Comparison of ENCODE assay signal across 9 mouse cellular contexts in the genomic region with DNA sequence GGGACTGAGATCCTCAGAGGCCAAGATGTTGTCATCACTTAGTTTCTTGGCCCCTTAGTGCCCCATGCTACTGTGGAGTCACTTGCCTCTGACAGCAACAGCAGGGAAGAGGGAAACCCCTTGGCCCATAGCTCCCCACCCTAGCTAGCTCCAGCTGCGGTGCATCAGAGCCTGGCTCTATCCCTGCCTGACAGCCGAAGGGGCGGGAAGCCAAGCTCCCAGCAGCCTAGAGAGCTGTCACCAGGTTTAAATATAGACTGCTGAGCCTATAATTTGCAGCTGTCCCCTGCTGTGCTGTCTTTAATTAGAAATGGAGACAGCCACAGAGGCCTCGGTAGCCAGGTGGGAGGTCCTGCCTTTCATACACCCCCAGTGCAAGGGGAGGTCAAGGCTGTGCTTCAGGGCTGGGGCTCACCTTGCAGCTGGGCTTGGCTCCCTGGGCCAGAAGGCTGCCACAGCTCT. TPM values are rescaled to one million over a fixed set of nuclear protein-coding genes. Genes with fewer than 3 reads are reported as not detected.
DNase-seq lines count a peak whose midpoint lies in the region; ATAC-seq and TF ChIP-seq lines count a peak whose summit lies in the region.
"Had no signal": no experiment of that assay in that cellular context is flagged by ENCODE, and none has a peak within 500 bp of the region (broad histone marks: within the 10 kb centered on the region; RNA-seq: fewer than 3 reads in every experiment).

No protein-coding gene starts in this region.

- H3K9me3 ChIP-seq in hindbrain, embryonic 11.5 days (ENCODE audit: control insufficient read depth, low read length), result no peaks in the 10 kb centered on the region
- no peaks in the 10 kb centered on the region for H3K9me3 ChIP-seq in midbrain, postnatal 0 days (ENCODE audit: low read length)
- H3K9me3 ChIP-seq: liver, embryonic 13.5 days had no signal

- H3K4me3 ChIP-seq in hindbrain, embryonic 11.5 days (ENCODE audit: low read depth, low read length), result no peak overlapping the region
- H3K4me3 ChIP-seq in midbrain, postnatal 0 days (ENCODE audit: low read depth, low read length), result no peak overlapping the region
- H3K4me3 ChIP-seq: liver, embryonic 13.5 days had no signal

- TF ChIP-seq CTCF in midbrain, postnatal 0 days (IDR thresholded peaks at IDR 0.05), result no peak

- no peaks in the 10 kb centered on the region for H3K36me3 ChIP-seq in hindbrain, embryonic 11.5 days (ENCODE audit: control insufficient read depth, insufficient read depth, low read length)
- H3K36me3 ChIP-seq in midbrain, postnatal 0 days (ENCODE audit: insufficient read depth, low read length), result peaks cover 50% of the 10 kb centered on the region
- H3K36me3 ChIP-seq: liver, embryonic 13.5 days had no signal

- peak; percentile 69 for ATAC-seq in hindbrain, embryonic 11.5 days (ENCODE audit: low FRiP score)
- 0 out of 2 replicates have a peak, but pooled peaks have one; percentile 44 for ATAC-seq in midbrain, postnatal 0 days (ENCODE audit: low FRiP score)

- H3K4me2 ChIP-seq in hindbrain, embryonic 11.5 days (replicated peaks; ENCODE audit: low read depth, low read length), result no peak overlapping the region
- no peak overlapping the region for H3K4me2 ChIP-seq in midbrain, postnatal 0 days (ENCODE audit: low read depth, low read length, poor library complexity, severe bottlenecking)
- H3K4me2 ChIP-seq: liver, embryonic 13.5 days had no signal

- DNase-seq in NIH3T3 (ENCODE audit: low read depth), result peak; percentile 38
- peak; percentile 57 to 68 for DNase-seq in cerebellum, postnatal 14 days
- peak; percentile 51 to 73 for DNase-seq in frontal cortex, postnatal 36 days (ENCODE audit: low spot score in 2 of 2)
- peak; percentile 24 for DNase-seq in hindbrain, embryonic 11.5 days (ENCODE audit: low spot score)
- DNase-seq in left cerebral cortex, postnatal 10 days (ENCODE audit: extremely low spot score in 1 of 2, low spot score in 2 of 2), result peak; percentile 60 to 64
- DNase-seq in midbrain, postnatal 0 days (ENCODE audit: low spot score), result peak; percentile 62
- no peak for DNase-seq in MN1 (ENCODE audit: low spot score)
- no peak for DNase-seq in testis, postnatal 10 days (ENCODE audit: low spot score)
- DNase-seq: liver, embryonic 13.5 days had no signal

- H3K9ac ChIP-seq in hindbrain, embryonic 11.5 days (ENCODE audit: low read depth, low read length), result no peak overlapping the region
- H3K9ac ChIP-seq in midbrain, postnatal 0 days (replicated peaks; ENCODE audit: low read length, poor library complexity, severe bottlenecking), result no peak overlapping the region
- H3K9ac ChIP-seq: liver, embryonic 13.5 days had no signal

- H3K27ac ChIP-seq in hindbrain, embryonic 11.5 days (ENCODE audit: low read depth, low read length), result no peak overlapping the region
- H3K27ac ChIP-seq in midbrain, postnatal 0 days (ENCODE audit: low read depth, low read length), result peak overlapping the region; percentile 59
- H3K27ac ChIP-seq: liver, embryonic 13.5 days had no signal

- intact Hi-C loops in left cerebral cortex, postnatal 10 days (cut with DNase I), result no loop called here

- no peaks in the 10 kb centered on the region for H3K4me1 ChIP-seq in hindbrain, embryonic 11.5 days (replicated peaks; ENCODE audit: control insufficient read depth, insufficient read depth, low read length)
- no peaks in the 10 kb centered on the region for H3K4me1 ChIP-seq in midbrain, postnatal 0 days (ENCODE audit: insufficient read depth, low read length)
- H3K4me1 ChIP-seq: liver, embryonic 13.5 days had no signal

- H3K27me3 ChIP-seq in hindbrain, embryonic 11.5 days (ENCODE audit: control insufficient read depth, insufficient read depth, low read length), result no peaks in the 10 kb centered on the region
- H3K27me3 ChIP-seq in midbrain, postnatal 0 days (ENCODE audit: insufficient read depth, low read length), result no peaks in the 10 kb centered on the region
- H3K27me3 ChIP-seq: liver, embryonic 13.5 days had no signal

- 11% methylated on average over 4 of the region's 4 CpGs for WGBS in hindbrain, embryonic 11.5 days
- WGBS in midbrain, postnatal 0 days, result 8% methylated on average over 4 of the region's 4 CpGs

RNA-seq across cellular contexts. Expression of gene Sec13, which starts 54.7 kb away (rescaled TPM):
- 273 and 287 TPM in 2 replicates for polyA plus RNA-seq in hindbrain, embryonic 11.5 days (2014; fragmentation: Nextera tagmentation; extraction: Ambion mirVana)
- total RNA-seq in left cerebral cortex, postnatal 10 days (2021), result 10 to 100 TPM; 78.7 to 80.2 TPM
- total RNA-seq in midbrain, postnatal 0 days (2014; rRNA removed), result 104 and 112 TPM in 2 replicates
- polyA plus RNA-seq in midbrain, postnatal 0 days (2015; fragmentation: Nextera tagmentation; extraction: Ambion mirVana), result 145 and 153 TPM in 2 replicates

Comparison
In these comparisons a context has a peak if more than half of its experiments do, and no peak if none do; other contexts are left out.
1. DNase-seq: peak in NIH3T3 (single experiment), cerebellum, postnatal 14 days (2 of 2), frontal cortex, postnatal 36 days (2 of 2), hindbrain, embryonic 11.5 days (single experiment), left cerebral cortex, postnatal 10 days (2 of 2) and midbrain, postnatal 0 days (single experiment); none in MN1 (single experiment) and testis, postnatal 10 days (single experiment).